Mouse (Mus musculus) T-helper 1 cell (primary cell): ENCODE measurements around the gene Ucn.

ENCODE experiments used
- in situ Hi-C: fragments of 300-600 bp; cut with MboI, MseI; formaldehyde crosslinking; loops from one replicate; pipeline ENCODE4 v1.15.1; 2025; ENCODE audit warnings: high pct_unique_total_duplicates

The Ucn gene

GRCm38 (mm10) chr5:31138241-31138967, at the start of gene Ucn:
TSS of gene Ucn (minus strand) at chr5:31138829.
- in situ Hi-C loops: no loop called here

DNA sequence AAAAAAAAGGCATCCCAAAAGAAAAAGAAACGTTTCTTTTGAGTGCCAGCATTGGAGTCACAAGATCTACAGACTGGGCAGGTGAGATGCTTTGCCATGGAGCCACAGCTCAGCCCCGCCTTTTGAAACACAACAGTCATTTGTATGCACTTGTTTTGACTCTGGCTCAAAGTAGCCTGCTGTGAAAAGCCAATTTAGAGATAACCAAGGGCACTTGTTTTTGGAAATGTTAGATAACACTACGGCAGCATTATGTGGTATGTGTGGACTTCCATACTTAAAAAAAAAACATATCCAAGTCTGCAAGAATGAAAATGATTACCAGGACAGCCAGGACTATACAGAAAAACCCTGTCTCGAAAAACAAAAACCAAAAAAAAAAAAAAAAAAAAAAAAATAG, 45.0 kb upstream of the Ucn start:
- in situ Hi-C loops: no loop called here

DNA sequence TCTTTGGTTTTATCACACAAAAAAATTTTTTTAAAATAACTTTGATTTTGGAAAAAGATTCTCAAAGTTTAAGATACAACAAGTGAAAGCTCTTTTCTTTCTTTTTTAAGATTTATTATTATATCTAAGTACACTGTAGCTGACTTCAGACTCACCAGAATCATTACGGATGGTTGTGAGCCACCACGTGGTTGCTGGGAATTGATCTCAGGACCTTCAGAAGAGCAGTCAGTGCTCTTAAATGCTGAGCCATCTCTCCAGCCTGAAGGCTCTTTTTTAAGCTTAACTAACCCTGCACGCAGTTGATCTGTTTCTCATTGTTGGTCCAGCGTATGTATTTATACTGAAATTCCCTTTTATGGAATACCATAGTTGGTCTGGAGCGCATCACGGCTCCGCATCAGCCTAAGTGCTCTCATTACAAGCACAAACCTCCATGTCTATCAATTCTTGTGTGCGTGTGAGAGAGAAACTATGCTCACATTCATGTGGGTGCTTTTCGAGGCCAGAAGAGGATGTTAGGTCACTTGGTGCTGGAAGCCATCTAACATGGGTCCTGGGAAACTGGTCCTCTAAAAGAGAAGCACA, 42.6 kb upstream of the Ucn start:
- in situ Hi-C loops: no loop called here

GRCm38 (mm10) chr5:31179766-31180630, 41.4 kb upstream of the Ucn start, which contains the start of the genes Gm29609 and Gtf3c2:
TSS of gene Gm29609 (minus strand) at chr5:31179911.
TSS of gene Gtf3c2 (minus strand) at chr5:31180144.
- in situ Hi-C loops: no loop called here

DNA sequence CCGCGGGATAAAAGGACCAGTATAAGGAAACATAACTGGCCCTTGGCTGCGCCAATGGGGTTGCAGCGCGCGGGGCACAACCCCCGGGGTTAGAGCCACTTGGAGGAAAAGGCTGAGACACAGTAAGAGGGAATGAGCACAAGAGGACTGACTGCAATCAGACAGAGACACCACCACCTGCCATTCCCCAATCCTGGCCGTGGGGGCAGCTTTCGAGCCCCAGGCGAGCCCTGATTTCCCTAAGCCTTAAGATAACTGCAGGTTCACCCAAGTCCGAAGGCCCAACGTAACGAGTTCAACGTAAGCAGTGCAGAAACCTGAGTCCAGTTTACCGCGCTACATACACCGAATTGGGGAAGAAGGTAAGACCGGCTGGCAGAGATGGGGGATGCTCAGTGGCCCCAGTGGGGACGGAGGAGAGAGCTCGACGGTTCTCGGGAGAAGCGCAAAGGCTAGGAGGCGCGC, 40.7 kb upstream of the Ucn start:
- in situ Hi-C loops: no loop called here

DNA sequence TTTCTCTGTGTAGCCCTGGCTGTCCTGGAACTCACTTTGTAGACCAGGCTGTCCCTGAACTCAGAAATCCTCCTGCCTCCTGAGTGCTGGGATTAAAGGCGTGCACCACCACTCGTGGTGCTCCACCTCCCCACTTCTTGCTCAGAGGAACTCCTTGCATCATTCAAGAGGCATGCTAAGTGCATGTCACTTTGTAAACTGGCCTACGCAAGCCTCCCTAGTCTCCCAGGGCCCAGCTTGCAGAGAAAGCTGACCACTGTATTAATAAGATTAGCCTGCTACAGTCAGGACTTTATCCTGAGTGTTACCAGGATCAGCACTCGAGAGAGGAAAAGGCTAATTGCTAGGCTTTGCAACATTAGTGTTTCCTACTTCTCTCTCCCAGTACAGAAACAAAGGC, 30.0 kb upstream of the Ucn start:
- in situ Hi-C loops: no loop called here

DNA sequence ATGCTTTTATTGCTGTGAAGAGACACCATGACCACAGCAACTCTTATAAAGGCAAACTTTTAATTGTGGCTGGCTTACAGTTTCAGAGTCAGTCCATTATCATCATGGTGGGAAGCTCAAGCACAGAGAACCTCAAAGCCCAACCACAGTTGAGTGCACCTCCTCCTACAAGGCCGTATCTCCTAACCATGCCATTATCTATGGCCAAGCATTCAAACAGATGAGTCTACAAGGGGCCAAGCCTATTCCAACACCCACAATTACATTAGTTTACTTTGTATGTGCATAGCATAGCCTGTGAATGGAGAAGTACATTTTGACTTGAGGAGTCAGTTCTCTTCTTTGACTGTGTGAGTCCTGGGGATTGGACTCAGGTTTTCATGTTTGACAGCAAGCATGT, 26.2 kb upstream of the Ucn start:
- in situ Hi-C loops: no loop called here

DNA sequence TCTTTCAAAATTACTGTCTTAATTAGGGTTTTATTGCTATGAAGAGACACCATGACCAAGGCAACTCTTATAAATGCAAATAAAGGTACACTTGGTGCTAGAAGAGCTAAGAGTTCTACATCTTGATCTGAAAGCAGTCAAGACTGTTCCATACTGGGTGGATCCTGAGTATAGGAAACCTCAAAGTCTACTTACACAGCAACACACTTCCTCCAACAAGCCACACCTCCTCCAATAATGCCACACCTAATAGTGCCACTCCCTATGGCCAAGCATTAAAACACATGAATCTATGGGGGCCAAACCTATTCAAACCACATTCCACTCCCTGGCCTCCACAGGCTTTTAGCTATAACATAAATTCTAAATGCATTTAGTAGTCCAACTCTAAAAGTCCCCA, 23.8 kb upstream of the Ucn start:
- in situ Hi-C loops: no loop called here

- in situ Hi-C loops: no loop called here
Measured at GRCm38 (mm10) chr5:31154152-31154553, 15.5 kb upstream of the Ucn start, which contains the start of gene Mpv17. TSS of gene Mpv17 (minus strand) at chr5:31154251.

DNA sequence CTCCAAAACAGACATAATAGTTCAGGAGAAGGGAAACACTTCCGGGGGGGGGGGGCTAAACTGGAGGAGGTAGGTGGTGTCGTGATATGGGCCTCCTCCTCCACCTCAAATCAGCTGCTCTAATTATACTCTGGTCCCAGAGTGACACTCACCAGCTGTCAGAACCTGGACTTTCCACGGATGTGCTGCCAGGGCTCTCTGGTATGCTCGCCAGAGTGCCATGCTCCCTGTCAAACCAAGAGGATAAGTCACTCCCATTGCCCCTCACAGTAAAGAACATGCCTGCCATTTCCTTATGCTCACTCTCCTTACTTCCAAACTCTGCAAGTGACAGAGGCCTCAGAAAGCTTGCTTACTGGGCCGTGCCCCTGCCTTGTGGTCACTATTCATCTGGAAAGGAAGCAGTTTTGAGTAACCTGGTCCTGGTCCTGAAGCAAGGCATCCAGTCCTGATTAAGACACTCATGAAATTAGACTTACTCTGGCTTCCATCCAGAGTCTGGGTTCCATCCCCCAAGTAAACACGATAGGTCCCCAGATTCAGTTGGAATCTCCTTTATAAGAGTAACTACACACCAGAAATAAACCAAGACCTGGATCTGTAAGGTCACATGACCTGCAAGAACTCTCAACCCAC, 15.0 kb upstream of the Ucn start:
- in situ Hi-C loops: no loop called here

DNA sequence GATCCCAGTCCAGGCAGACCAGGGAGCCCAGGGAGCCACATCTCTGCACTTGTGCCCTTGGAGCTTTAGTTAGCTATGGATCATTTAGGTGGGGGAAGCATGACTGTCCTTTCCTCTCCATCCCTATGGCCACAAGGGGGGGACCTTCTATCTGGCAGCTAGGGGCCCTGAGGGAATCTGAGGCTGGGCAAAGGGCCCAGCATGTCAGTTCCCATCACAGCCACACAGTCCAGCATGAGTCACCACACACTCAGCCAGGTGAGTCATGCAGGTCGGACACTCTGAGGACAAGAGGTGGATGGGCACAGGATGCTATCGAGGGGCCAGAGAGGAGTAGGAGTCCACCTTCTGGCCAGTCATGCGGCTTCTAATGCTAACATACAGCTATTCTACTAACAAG, 13.1 kb upstream of the Ucn start:
- in situ Hi-C loops: no loop called here

GRCm38 (mm10) chr5:31149781-31150180, 11.2 kb upstream of the Ucn start:
- in situ Hi-C loops: no loop called here

DNA sequence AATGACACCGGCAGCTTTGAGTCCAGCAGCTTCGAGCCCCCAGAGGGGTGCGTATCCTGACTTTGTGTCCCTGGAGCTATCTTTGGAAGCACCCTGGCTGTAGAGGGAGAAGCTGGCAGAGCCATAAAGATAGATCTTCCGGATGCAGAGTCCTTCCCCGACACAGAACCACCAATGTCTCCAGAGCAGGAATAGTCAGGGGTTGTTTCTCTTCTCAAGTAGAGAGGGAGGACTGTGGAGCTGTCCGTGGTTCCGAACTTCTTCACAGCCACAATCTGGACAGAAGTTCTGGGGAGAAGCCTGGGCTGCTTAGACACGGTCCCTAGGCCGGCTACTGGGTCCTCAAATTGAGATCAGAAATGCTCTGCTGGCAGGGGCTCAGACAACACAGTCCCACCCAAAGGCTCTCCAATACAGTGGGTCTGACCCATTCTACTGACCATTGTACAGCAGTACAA, 368 bp upstream of the Ucn start:
- in situ Hi-C loops: no loop called here

GRCm38 (mm10) chr5:31137658-31138057, 971 bp downstream of the Ucn start:
- in situ Hi-C loops: no loop called here

DNA sequence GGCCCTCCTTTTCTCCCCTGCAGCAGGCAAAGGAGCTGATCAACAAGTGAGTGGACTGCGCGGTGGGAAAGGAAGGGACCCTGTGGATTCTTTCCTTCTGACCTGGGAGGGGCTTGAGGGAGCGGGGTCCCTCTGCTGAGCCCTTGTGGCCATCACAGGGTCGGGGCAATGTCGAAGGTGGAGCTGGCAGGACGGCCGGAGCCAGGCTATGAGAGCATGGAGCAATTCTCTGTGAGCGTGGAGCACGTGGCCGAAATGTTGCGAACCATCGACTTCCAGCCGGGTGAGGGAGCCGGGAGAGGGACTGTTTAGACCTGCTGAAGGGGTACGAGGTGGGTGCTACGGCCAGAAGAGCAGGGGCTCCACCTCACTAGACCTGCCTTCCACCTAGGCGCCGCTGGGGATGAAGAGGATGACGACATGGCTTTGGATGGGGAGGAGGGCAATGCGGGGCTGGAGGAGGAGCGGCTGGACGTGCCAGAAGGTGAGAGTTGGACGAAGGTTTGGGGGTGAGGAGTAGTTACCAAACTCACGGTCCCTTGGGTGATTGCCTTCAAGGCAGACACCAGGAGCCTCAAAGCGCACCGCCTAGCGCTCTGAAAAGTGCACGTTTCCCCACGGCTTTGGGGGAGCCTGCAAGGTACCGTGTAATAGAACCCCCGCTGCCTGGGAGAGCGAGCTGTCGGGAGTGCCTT, 1.8 kb downstream of the Ucn start:
- in situ Hi-C loops: no loop called here

DNA sequence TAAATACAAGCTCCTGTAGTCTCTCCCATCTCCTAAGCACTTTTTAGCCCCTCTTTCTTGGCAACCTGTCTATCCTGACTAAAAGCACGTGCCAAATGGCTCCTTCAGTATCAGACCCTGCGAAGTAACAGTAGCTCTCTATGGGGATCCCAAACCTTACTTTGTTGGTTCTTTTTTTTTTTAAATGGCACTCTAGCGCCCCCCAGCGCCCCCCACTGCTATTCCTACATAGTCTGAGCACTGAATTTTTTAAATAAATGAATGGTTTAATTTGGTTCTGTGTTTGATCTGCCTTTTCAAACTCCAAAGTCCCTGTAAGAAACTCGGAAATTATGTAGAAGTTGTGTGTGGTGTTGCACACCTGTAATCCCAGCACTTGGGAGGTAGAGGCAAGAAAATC, 12.6 kb downstream of the Ucn start:
- in situ Hi-C loops: no loop called here

DNA sequence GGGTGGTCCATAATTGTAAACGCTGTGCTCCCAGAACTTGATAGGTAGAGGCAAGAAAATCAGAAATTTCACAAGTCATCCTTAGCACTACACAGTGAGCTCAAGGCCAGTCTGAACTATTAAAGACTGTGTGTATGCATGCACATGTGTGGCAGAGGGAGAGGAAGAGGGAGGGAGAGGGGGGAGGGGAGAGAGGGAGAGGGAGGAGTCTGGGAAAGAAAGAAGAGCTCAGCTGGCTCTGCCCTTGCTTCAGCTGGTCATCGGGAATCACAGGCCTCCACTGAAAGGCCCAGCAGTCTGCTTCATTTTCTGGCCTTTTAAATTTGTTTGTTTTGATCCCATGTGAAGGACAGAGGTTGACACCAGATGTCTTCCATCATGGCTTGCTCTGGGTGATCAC, 15.1 kb downstream of the Ucn start:
- in situ Hi-C loops: no loop called here

DNA sequence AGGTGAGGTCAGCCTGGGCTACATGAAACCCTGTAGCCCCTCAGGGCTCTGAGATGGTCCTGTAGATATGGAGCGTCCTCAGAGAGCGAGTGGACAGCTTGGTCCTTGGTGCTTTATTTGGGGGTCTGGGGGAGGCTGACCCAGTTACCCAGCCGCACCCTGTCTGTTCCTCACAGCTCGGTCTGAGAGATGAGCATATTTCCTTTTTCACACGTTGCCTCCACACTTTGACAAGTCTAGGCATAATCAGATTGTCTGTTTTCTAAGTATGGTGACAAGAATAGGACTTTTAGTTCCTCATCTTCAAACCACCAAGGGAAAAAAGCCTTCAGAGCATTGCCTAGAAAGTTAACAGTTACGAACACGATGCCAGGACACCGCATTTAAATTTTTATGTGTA, 17.5 kb downstream of the Ucn start:
- in situ Hi-C loops: no loop called here

GRCm38 (mm10) chr5:31116912-31117311, 21.7 kb downstream of the Ucn start:
- in situ Hi-C loops: no loop called here

DNA sequence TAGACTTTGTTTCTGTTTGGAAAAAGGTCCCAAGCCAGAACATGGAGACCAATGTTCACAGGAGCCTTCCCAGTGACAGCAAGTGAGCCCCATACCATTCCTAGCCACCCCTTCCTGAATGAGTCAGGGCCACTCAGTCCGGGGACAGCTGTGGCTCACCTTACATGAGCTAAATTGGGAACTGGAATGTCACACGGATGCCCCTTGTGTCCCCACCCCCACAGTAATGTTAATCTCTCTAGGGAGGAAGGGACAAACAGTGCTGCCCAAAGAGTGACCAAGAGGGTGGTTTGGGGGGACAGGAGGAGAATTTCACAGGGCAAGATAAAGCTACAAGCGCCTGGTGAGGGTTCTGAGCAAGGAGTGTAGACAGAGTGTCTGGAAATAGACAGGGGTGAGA, 22.3 kb downstream of the Ucn start, which contains the start of gene Trim54:
Gene Trim54, plus strand, starts transcription at position 359 of the 400 bp plus-strand sequence.
- in situ Hi-C loops: no loop called here

DNA sequence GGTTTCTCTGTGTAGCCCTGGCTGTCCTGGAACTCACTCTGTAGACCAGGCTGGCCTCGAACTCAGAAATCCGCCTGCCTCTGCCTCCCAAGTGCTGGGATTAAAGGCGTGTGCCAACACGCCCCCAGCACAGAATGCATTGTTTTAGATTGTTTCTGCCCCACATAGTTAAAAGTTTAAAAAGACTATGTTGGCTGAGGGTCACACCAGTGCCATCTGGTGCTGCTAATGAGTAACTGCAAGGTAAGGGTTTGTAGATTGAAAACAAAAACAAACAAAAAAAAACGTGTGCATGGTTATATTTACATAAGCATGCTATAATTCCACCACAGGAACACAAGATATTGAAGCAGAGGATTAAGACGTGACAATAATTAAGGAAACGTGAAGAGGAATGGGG, 27.8 kb downstream of the Ucn start:
- in situ Hi-C loops: no loop called here
